Mouse (Mus musculus) olfactory bulb, adult 2 months (tissue): ENCODE measurements around the gene Eya3. TPM values are rescaled to one million over a fixed set of nuclear protein-coding genes. Genes with fewer than 3 reads are reported as not detected.

ENCODE experiments used
- H3K27ac ChIP-seq: fragments of 200-500 bp; 2 replicates; pipeline ENCODE4 v1.5.1; 2012; ENCODE audit warnings: low read depth, low read length; ENCODE audit not compliant: insufficient read depth
- H3K4me1 ChIP-seq: fragments of 200-500 bp; 2 replicates; pipeline ENCODE4 v1.6.1; 2012; ENCODE audit warnings: low read length; ENCODE audit not compliant: control insufficient read depth, insufficient read depth
- H3K4me3 ChIP-seq: fragments of 200-500 bp; 2 replicates; pipeline ENCODE4 v1.5.1; 2012; ENCODE audit warnings: mild to moderate bottlenecking, low read depth, low read length, moderate library complexity; ENCODE audit not compliant: insufficient read depth
- CTCF ChIP-seq: fragments of 200-500 bp; IDR thresholded peaks from 2 replicates; pipeline ENCODE4 v1.5.1; 2012; ENCODE audit warnings: low read depth, mild to moderate bottlenecking, low read length, moderate library complexity; ENCODE audit not compliant: insufficient read depth
- POLR2A ChIP-seq: fragments of 200-500 bp; IDR thresholded peaks from 2 replicates; pipeline ENCODE4 v1.6.1; 2012; ENCODE audit warnings: mild to moderate bottlenecking, low read depth, low read length, moderate library complexity; ENCODE audit not compliant: insufficient read depth
- WGBS: fragments of 180-500 bp; shearing (Covaris S2); methylation state at CpG from one replicate; pipeline ENCODE4 v1.1.7; 2018; 5-methylcytosine and 5-hydroxymethylcytosine counted together
- polyA plus RNA-seq: library from polyadenylated mRNA; stranded (reverse); fragments of >200 nt; gene quantifications from 2 replicates; pipeline ENCODE4 v1.2.4, GENCODE M21; 2012; ENCODE audit warnings: low replicate concordance; ENCODE audit not compliant: missing spikeins, insufficient read depth, insufficient read length

Eya3 gene
- polyA plus RNA-seq, 1 experiment: not detected

- Histone ChIP-seq H3K4me3 (no peak overlapping the region), H3K4me1 (no peaks in the 10 kb centered on the region), H3K27ac (no peak overlapping the region)
- 56% methylated on average over 4 of the region's 4 CpGs for WGBS
- TF ChIP-seq POLR2A (no peak), CTCF (no peak)
Observed at GRCm38 (mm10) chr4:132608147-132608546, 30.6 kb upstream of the Eya3 start.

- Histone ChIP-seq H3K4me3 (no peak overlapping the region), H3K27ac (no peak overlapping the region)
- 73% methylated on average over 3 of the region's 3 CpGs for WGBS
Observed at GRCm38 (mm10) chr4:132610301-132610984, 28.3 kb upstream of the Eya3 start.

GRCm38 (mm10) chr4:132611320-132611719 lies 27.5 kb upstream of the Eya3 start:
- H3K27ac ChIP-seq: no peak overlapping the region
- no peak overlapping the region for H3K4me3 ChIP-seq
- H3K4me1 ChIP-seq: no peaks in the 10 kb centered on the region
- whole genome bisulfite sequencing: 85% methylated on average over 8 of the region's 8 CpGs
- TF ChIP-seq POLR2A (no peak), CTCF (no peak)

More at GRCm38 (mm10) chr4:132610301-132610984, 28.3 kb upstream of the Eya3 start:
- H3K4me1 ChIP-seq: no peaks in the 10 kb centered on the region
- TF ChIP-seq POLR2A (no peak), CTCF (no peak)

- 92% methylated on average over 6 of the region's 6 CpGs for WGBS
- TF ChIP-seq CTCF: no peak
- no peak for TF ChIP-seq POLR2A
- Histone ChIP-seq H3K27ac (no peak overlapping the region), H3K4me1 (no peaks in the 10 kb centered on the region), H3K4me3 (no peak overlapping the region)
Observed at GRCm38 (mm10) chr4:132617873-132618272, 20.9 kb upstream of the Eya3 start.

GRCm38 (mm10) chr4:132618850-132619375 lies 19.9 kb upstream of the Eya3 start:
- no peak overlapping the region for H3K27ac ChIP-seq
- H3K4me1 ChIP-seq: no peaks in the 10 kb centered on the region
- whole genome bisulfite sequencing: 87% methylated on average over 10 of the region's 10 CpGs
- no peak overlapping the region for H3K4me3 ChIP-seq
- TF ChIP-seq POLR2A (no peak), CTCF (no peak)

GRCm38 (mm10) chr4:132620134-132620533 lies 18.7 kb upstream of the Eya3 start:
- 90% methylated on average over 4 of the region's 4 CpGs for WGBS
- Histone ChIP-seq H3K4me1 (no peaks in the 10 kb centered on the region), H3K27ac (no peak overlapping the region), H3K4me3 (no peak overlapping the region)
- no peak for TF ChIP-seq POLR2A
- TF ChIP-seq CTCF: no peak

GRCm38 (mm10) chr4:132621287-132622068 lies 17.3 kb upstream of the Eya3 start:
- Histone ChIP-seq H3K4me1 (no peaks in the 10 kb centered on the region), H3K4me3 (no peak overlapping the region), H3K27ac (no peak overlapping the region)
- TF ChIP-seq CTCF (no peak), POLR2A (no peak)
- 79% methylated on average over 7 of the region's 7 CpGs for WGBS

GRCm38 (mm10) chr4:132624034-132624657 lies 14.6 kb upstream of the Eya3 start:
- H3K4me3 ChIP-seq: no peak overlapping the region
- WGBS: 79% methylated on average over 5 of the region's 5 CpGs
- H3K27ac ChIP-seq: no peak overlapping the region
- H3K4me1 ChIP-seq: no peaks in the 10 kb centered on the region
- TF ChIP-seq CTCF (no peak), POLR2A (no peak)
